Mouse (Mus musculus): Measurements from ENCODE around the gene Agr3. TPM values are rescaled to one million over a fixed set of nuclear protein-coding genes. Genes with fewer than 3 reads are reported as not detected.

Agr3 gene
- not detected in 2 replicates for polyA plus RNA-seq (2012; ENCODE audit: insufficient read depth, low replicate concordance)

- Histone ChIP-seq H3K27me3 (replicated peaks) (no peaks in the 10 kb centered on the region), H3K4me3 (replicated peaks) (no peak within 1 kb of the TSS), H3K9me3 (no peaks in the 10 kb centered on the region), H3K4me1 (no peaks in the 10 kb centered on the region), H3K36me3 (replicated peaks; ENCODE audit: low read length) (no peaks in the 10 kb centered on the region)
- TF ChIP-seq GATA1 (IDR thresholded peaks at IDR 0.05; ENCODE audit: borderline replicate concordance, low read length) (no peak), FLI1 (IDR thresholded peaks at IDR 0.05; ENCODE audit: low read length) (no peak)
These were observed at the start of gene Agr3 for GRCm38 (mm10) chr12:35925402-35925801. Agr3 (plus strand) TSS chr12:35925620.

- H3K4me1 ChIP-seq: no peaks in the 10 kb centered on the region; the same call in 1 of the 2 replicates
- no peaks in the 10 kb centered on the region for H3K9me3 ChIP-seq
- no peak for TF ChIP-seq GATA1 (IDR thresholded peaks at IDR 0.05; ENCODE audit: borderline replicate concordance, low read length)
- no peak for TF ChIP-seq FLI1 (IDR thresholded peaks at IDR 0.05; ENCODE audit: low read length)
- H3K36me3 ChIP-seq (replicated peaks; ENCODE audit: low read length): no peaks in the 10 kb centered on the region
- peak overlapping the region; percentile 73 for H3K4me3 ChIP-seq (replicated peaks)
- no peaks in the 10 kb centered on the region for H3K27me3 ChIP-seq (replicated peaks)
These were observed 40.4 kb upstream of the Agr3 start for GRCm38 (mm10) chr12:35884892-35885558.

GRCm38 (mm10) chr12:35889383-35889782 is 36.0 kb upstream of the Agr3 start:
- Histone ChIP-seq H3K4me3 (replicated peaks) (no peak overlapping the region), H3K9me3 (no peaks in the 10 kb centered on the region), H3K4me1 (no peaks in the 10 kb centered on the region; the same call in none of the 2 replicates), H3K36me3 (replicated peaks; ENCODE audit: low read length) (no peaks in the 10 kb centered on the region), H3K27me3 (replicated peaks) (peaks cover 4% of the 10 kb centered on the region)
- TF ChIP-seq GATA1 (IDR thresholded peaks at IDR 0.05; ENCODE audit: borderline replicate concordance, low read length) (no peak), FLI1 (IDR thresholded peaks at IDR 0.05; ENCODE audit: low read length) (no peak)

- Histone ChIP-seq H3K4me3 (replicated peaks) (no peak overlapping the region), H3K36me3 (replicated peaks; ENCODE audit: low read length) (no peaks in the 10 kb centered on the region), H3K9me3 (no peaks in the 10 kb centered on the region), H3K27me3 (replicated peaks) (peaks cover 4% of the 10 kb centered on the region), H3K4me1 (no peaks in the 10 kb centered on the region; the same call in 1 of the 2 replicates)
- TF ChIP-seq GATA1 (IDR thresholded peaks at IDR 0.05; ENCODE audit: borderline replicate concordance, low read length): no peak
- TF ChIP-seq FLI1 (IDR thresholded peaks at IDR 0.05; ENCODE audit: low read length): no peak
These were observed 34.7 kb upstream of the Agr3 start for GRCm38 (mm10) chr12:35890756-35891155.

GRCm38 (mm10) chr12:35894304-35894900 is 31.0 kb upstream of the Agr3 start:
- peaks cover 4% of the 10 kb centered on the region for H3K27me3 ChIP-seq (replicated peaks)
- no peak for TF ChIP-seq FLI1 (IDR thresholded peaks at IDR 0.05; ENCODE audit: low read length)
- TF ChIP-seq GATA1 (IDR thresholded peaks at IDR 0.05; ENCODE audit: borderline replicate concordance, low read length): no peak
- no peak overlapping the region for H3K4me3 ChIP-seq (replicated peaks)
- H3K9me3 ChIP-seq: no peaks in the 10 kb centered on the region
- H3K4me1 ChIP-seq: peaks cover 4% of the 10 kb centered on the region; the same call in 1 of the 2 replicates
- no peaks in the 10 kb centered on the region for H3K36me3 ChIP-seq (replicated peaks; ENCODE audit: low read length)

- no peak for TF ChIP-seq FLI1 (IDR thresholded peaks at IDR 0.05; ENCODE audit: low read length)
- TF ChIP-seq GATA1 (IDR thresholded peaks at IDR 0.05; ENCODE audit: borderline replicate concordance, low read length): no peak
- peaks cover 4% of the 10 kb centered on the region for H3K27me3 ChIP-seq (replicated peaks)
- H3K4me1 ChIP-seq: 0 out of 2 replicates have a peak, but pooled peaks cover 5% of the 10 kb centered on the region
- H3K4me3 ChIP-seq (replicated peaks): no peak overlapping the region
- H3K9me3 ChIP-seq: no peaks in the 10 kb centered on the region
- no peaks in the 10 kb centered on the region for H3K36me3 ChIP-seq (replicated peaks; ENCODE audit: low read length)
These were observed 29.3 kb upstream of the Agr3 start for GRCm38 (mm10) chr12:35895875-35896763.

GRCm38 (mm10) chr12:35896764-35897282 is 28.6 kb upstream of the Agr3 start:
- Histone ChIP-seq H3K4me3 (replicated peaks) (no peak overlapping the region), H3K4me1 (0 out of 2 replicates have a peak, but pooled peaks cover 5% of the 10 kb centered on the region), H3K27me3 (replicated peaks) (peaks cover 4% of the 10 kb centered on the region), H3K36me3 (replicated peaks; ENCODE audit: low read length) (no peaks in the 10 kb centered on the region), H3K9me3 (no peaks in the 10 kb centered on the region)
- TF ChIP-seq FLI1 (IDR thresholded peaks at IDR 0.05; ENCODE audit: low read length): no peak
- TF ChIP-seq GATA1 (IDR thresholded peaks at IDR 0.05; ENCODE audit: borderline replicate concordance, low read length): no peak

- no peak for TF ChIP-seq FLI1 (IDR thresholded peaks at IDR 0.05; ENCODE audit: low read length)
- no peak for TF ChIP-seq GATA1 (IDR thresholded peaks at IDR 0.05; ENCODE audit: borderline replicate concordance, low read length)
- no peaks in the 10 kb centered on the region for H3K9me3 ChIP-seq
- no peaks in the 10 kb centered on the region for H3K27me3 ChIP-seq (replicated peaks)
- H3K4me1 ChIP-seq: no peaks in the 10 kb centered on the region
- H3K36me3 ChIP-seq (replicated peaks; ENCODE audit: low read length): no peaks in the 10 kb centered on the region
- H3K4me3 ChIP-seq (replicated peaks): no peak overlapping the region
These were observed 14.8 kb upstream of the Agr3 start for GRCm38 (mm10) chr12:35910632-35911031.

- H3K36me3 ChIP-seq (replicated peaks; ENCODE audit: low read length): no peaks in the 10 kb centered on the region
- no peaks in the 10 kb centered on the region for H3K9me3 ChIP-seq
- TF ChIP-seq FLI1 (IDR thresholded peaks at IDR 0.05; ENCODE audit: low read length): no peak
- no peaks in the 10 kb centered on the region for H3K27me3 ChIP-seq (replicated peaks)
- no peak overlapping the region for H3K4me3 ChIP-seq (replicated peaks)
- no peaks in the 10 kb centered on the region for H3K4me1 ChIP-seq
These were observed 9.6 kb upstream of the Agr3 start for GRCm38 (mm10) chr12:35915813-35916212.

Measured in megakaryocyte, embryonic 14.5 days (primary cell).